Comparison of ENCODE assay signal across 9 mouse cellular contexts in the genomic region with DNA sequence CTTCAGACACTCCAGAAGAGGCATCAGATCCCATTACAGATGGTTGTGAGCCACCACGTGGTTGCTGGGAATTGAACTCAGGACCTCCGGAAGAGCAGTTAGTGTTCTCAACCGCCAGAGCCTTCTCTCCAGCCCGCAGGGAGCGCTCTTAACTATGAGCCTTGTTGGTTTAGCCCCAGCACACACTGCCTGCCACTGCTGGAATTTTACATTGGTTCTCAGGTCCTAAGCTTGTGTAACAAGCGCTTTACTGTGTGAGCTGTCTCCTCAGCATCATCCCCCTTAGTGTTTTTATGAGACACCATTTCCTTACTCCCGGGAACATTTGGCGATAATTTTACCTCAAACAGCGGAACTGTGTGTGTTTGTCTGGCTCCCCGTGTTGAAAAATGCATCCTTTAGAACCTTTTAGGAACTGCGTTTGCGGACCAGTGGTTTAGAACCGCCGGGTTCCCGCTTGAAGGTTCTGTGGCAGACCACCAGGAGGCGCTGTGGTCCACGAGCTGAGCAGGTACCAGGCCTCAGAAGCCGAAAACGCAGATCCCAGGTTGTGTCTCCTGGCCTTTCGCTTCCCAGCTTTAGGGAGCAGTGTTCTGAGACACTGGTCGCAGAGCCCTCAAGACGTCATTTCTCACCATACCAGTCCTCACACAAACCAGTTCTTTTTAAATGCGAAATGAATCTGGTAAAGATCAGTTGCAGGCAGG. TPM values are rescaled to one million over a fixed set of nuclear protein-coding genes. Genes with fewer than 3 reads are reported as not detected.
DNase-seq lines count a peak whose midpoint lies in the region; ATAC-seq and TF ChIP-seq lines count a peak whose summit lies in the region.
"Had no signal": no experiment of that assay in that cellular context is flagged by ENCODE, and none has a peak within 500 bp of the region (broad histone marks: within the 10 kb centered on the region; RNA-seq: fewer than 3 reads in every experiment).

No protein-coding gene starts in this region.

- TF ChIP-seq POLR2A in ES-Bruce4 (IDR thresholded peaks at IDR 0.05; ENCODE audit: insufficient read depth, low read length): no peak

- DNase-seq in adrenal gland, postnatal 10 days: peak; percentile 87
- peak; percentile 80 for DNase-seq in embryo, embryonic 11 days
- peak; percentile 84 for DNase-seq in heart, embryonic 10.5 days (ENCODE audit: low spot score)
- DNase-seq in layer of hippocampus, postnatal 10 days (ENCODE audit: low spot score in 2 of 2): peak; percentile 90 to 91
- peak; percentile 78 for DNase-seq in right cerebral cortex, postnatal 25 days
- peak; percentile 36 for DNase-seq in yolk sac, embryonic 10.5 days (ENCODE audit: low spot score)

- 13% methylated on average over 23 of the region's 23 CpGs for WGBS in heart, embryonic 10.5 days

- no peak overlapping the region for H3K9ac ChIP-seq in ES-Bruce4 (ENCODE audit: low read depth, poor library complexity, severe bottlenecking)
- H3K9ac ChIP-seq: limb, embryonic 15.5 days had no signal

- H3K4me3 ChIP-seq in ES-Bruce4 (ENCODE audit: low read depth, low read length): no peak overlapping the region
- no peak overlapping the region for H3K4me3 ChIP-seq in heart, embryonic 10.5 days
- H3K4me3 ChIP-seq: limb, embryonic 15.5 days had no signal

- 0 out of 2 replicates have a peak, but pooled peaks have one; percentile 46 for TF ChIP-seq EP300 in ES-Bruce4 (IDR thresholded peaks at IDR 0.05; ENCODE audit: insufficient read depth, low read depth, low read length)

- H3K9me3 ChIP-seq in ES-Bruce4 (replicated peaks; ENCODE audit: control insufficient read depth, insufficient read depth, low read length, poor library complexity, severe bottlenecking): no peaks in the 10 kb centered on the region
- no peaks in the 10 kb centered on the region for H3K9me3 ChIP-seq in heart, embryonic 10.5 days
- H3K9me3 ChIP-seq: limb, embryonic 15.5 days had no signal

- no peak overlapping the region for H3K27ac ChIP-seq in ES-Bruce4 (ENCODE audit: insufficient read depth, low read length)
- H3K27ac ChIP-seq in heart, embryonic 10.5 days: no peak overlapping the region
- H3K27ac ChIP-seq: limb, embryonic 15.5 days had no signal

- peak; percentile 87 for ATAC-seq in megakaryocyte progenitor cell, adult 5-6 weeks (replicated peaks; ENCODE audit: poor library complexity)

- H3K36me3 ChIP-seq in ES-Bruce4 (ENCODE audit: control insufficient read depth, insufficient read depth, low read length, poor library complexity, severe bottlenecking): no peaks in the 10 kb centered on the region
- no peaks in the 10 kb centered on the region for H3K36me3 ChIP-seq in heart, embryonic 10.5 days
- H3K36me3 ChIP-seq: limb, embryonic 15.5 days had no signal

- H3K4me1 ChIP-seq in ES-Bruce4 (ENCODE audit: control insufficient read depth, insufficient read depth, low read length): no peaks in the 10 kb centered on the region
- no peaks in the 10 kb centered on the region for H3K4me1 ChIP-seq in heart, embryonic 10.5 days
- H3K4me1 ChIP-seq: limb, embryonic 15.5 days had no signal

- TF ChIP-seq CTCF in ES-Bruce4 (IDR thresholded peaks at IDR 0.05; ENCODE audit: low read depth, low read length): peak; percentile 98

- no peaks in the 10 kb centered on the region for H3K27me3 ChIP-seq in ES-Bruce4 (ENCODE audit: control insufficient read depth, insufficient read depth, low read length, poor library complexity, severe bottlenecking)
- H3K27me3 ChIP-seq in heart, embryonic 10.5 days (ENCODE audit: insufficient read depth, poor library complexity, severe bottlenecking): peaks cover 46% of the 10 kb centered on the region

RNA-seq across cellular contexts. Expression of gene Cacna1a, which starts 24.7 kb away (rescaled TPM):
- 24.0 and 38.3 TPM in 2 replicates for polyA plus RNA-seq in ES-Bruce4 (2011; ENCODE audit: insufficient read depth, insufficient read length, low read depth, missing spikeins)
- total RNA-seq in adrenal gland, postnatal 10 days (2021): 1 to 10 TPM; 5.3 to 9.5 TPM
- 5.4 and 6.0 TPM in 2 replicates for polyA plus RNA-seq in heart, embryonic 10.5 days (2016; fragmentation: Nextera tagmentation; extraction: Ambion mirVana)
- 100 to 1,000 TPM; 222 to 231 TPM for total RNA-seq in layer of hippocampus, postnatal 10 days (2021)
- 1.8 and 3.3 TPM in 2 replicates for total RNA-seq in megakaryocyte progenitor cell, adult 5-6 weeks (2015)
- 0.21 and 1.6 TPM in 2 replicates for total RNA-seq in megakaryocyte progenitor cell, adult 5-6 weeks (2017)

Comparison
In these comparisons a context has a peak if more than half of its experiments do, and no peak if none do; other contexts are left out.
1. DNase-seq: peak in every context shown above with its lines; median percentile 90 in layer of hippocampus, postnatal 10 days; 87 in adrenal gland, postnatal 10 days; 84 in heart, embryonic 10.5 days; 80 in embryo, embryonic 11 days; 78 in right cerebral cortex, postnatal 25 days; 36 in yolk sac, embryonic 10.5 days.
2. RNA of gene Cacna1a, which starts 24.7 kb away (total RNA-seq): 222 to 231 TPM in layer of hippocampus, postnatal 10 days; 5.3 to 9.5 TPM in adrenal gland, postnatal 10 days and 0.21 to 3.3 TPM in megakaryocyte progenitor cell, adult 5-6 weeks; every median in the first group is over 10 times any median in the second.